8 mouse cellular contexts compared by ENCODE assay signal in genomic region chr3:82548753-82549152, GRCm38 (mm10). TPM values are rescaled to one million over a fixed set of nuclear protein-coding genes. Genes with fewer than 3 reads are reported as not detected.
DNase-seq lines count a peak whose midpoint lies in the region; ATAC-seq and TF ChIP-seq lines count a peak whose summit lies in the region.

No protein-coding gene starts in this region.

- peak overlapping the region; percentile 35 for H3K9ac ChIP-seq in lung, embryonic 14.5 days
- peak overlapping the region; percentile 33; the same call in 1 of the 2 replicates for H3K9ac ChIP-seq in embryonic facial prominence, embryonic 15.5 days
- 0 out of 2 replicates have a peak overlapping the region, but pooled peaks have one; percentile 40 for H3K9ac ChIP-seq in limb, embryonic 12.5 days (replicated peaks)

- TF ChIP-seq POLR2A in lung, adult 2 months (IDR thresholded peaks at IDR 0.05; ENCODE audit: borderline replicate concordance, extremely low read depth, low read depth, low read length): no peak
- no peak for TF ChIP-seq POLR2A in small intestine, adult 2 months (IDR thresholded peaks at IDR 0.05; ENCODE audit: low read depth, low read length)

- H3K9me3 ChIP-seq in lung, embryonic 14.5 days (ENCODE audit: low read depth, low read length): no peaks in the 10 kb centered on the region
- H3K9me3 ChIP-seq in embryonic facial prominence, embryonic 15.5 days (replicated peaks): no peaks in the 10 kb centered on the region
- no peaks in the 10 kb centered on the region for H3K9me3 ChIP-seq in limb, embryonic 12.5 days

- H3K4me3 ChIP-seq in lung, embryonic 14.5 days (ENCODE audit: low read depth, low read length): peak overlapping the region; percentile 39
- no peak overlapping the region for H3K4me3 ChIP-seq in lung, adult 2 months (replicated peaks; ENCODE audit: extremely low read depth, low read depth, low read length)
- peak overlapping the region; percentile 46 for H3K4me3 ChIP-seq in embryonic facial prominence, embryonic 15.5 days (replicated peaks)
- peak overlapping the region; percentile 42 for H3K4me3 ChIP-seq in limb, embryonic 12.5 days (replicated peaks)
- peak overlapping the region; percentile 47 for H3K4me3 ChIP-seq in small intestine, adult 2 months (ENCODE audit: low read depth, low read length)

- H3K27me3 ChIP-seq in lung, embryonic 14.5 days (ENCODE audit: insufficient read depth, low read length): no peaks in the 10 kb centered on the region
- H3K27me3 ChIP-seq in embryonic facial prominence, embryonic 15.5 days: peaks cover 21% of the 10 kb centered on the region
- peaks cover 21% of the 10 kb centered on the region for H3K27me3 ChIP-seq in limb, embryonic 12.5 days
- H3K27me3 ChIP-seq in small intestine, adult 2 months (ENCODE audit: control insufficient read depth, insufficient read depth, low read length): no peaks in the 10 kb centered on the region

- TF ChIP-seq CTCF in lung, embryonic 14.5 days (IDR thresholded peaks at IDR 0.05; ENCODE audit: low read depth): peak; percentile 51
- no peak for TF ChIP-seq CTCF in lung, adult 2 months (IDR thresholded peaks at IDR 0.05; ENCODE audit: insufficient read depth, low read length)
- no peak for TF ChIP-seq CTCF in small intestine, adult 2 months (IDR thresholded peaks at IDR 0.05; ENCODE audit: extremely low read depth, insufficient read length, insufficient replicate concordance, low read depth, low read length)

- no peaks in the 10 kb centered on the region for H3K36me3 ChIP-seq in lung, embryonic 14.5 days (ENCODE audit: insufficient read depth)
- no peaks in the 10 kb centered on the region for H3K36me3 ChIP-seq in embryonic facial prominence, embryonic 15.5 days
- H3K36me3 ChIP-seq in limb, embryonic 12.5 days: no peaks in the 10 kb centered on the region
- no peaks in the 10 kb centered on the region for H3K36me3 ChIP-seq in small intestine, adult 2 months (ENCODE audit: control insufficient read depth, insufficient read depth, low read length)

- H3K27ac ChIP-seq in lung, embryonic 14.5 days (ENCODE audit: low read depth): no peak overlapping the region
- H3K27ac ChIP-seq in embryonic facial prominence, embryonic 15.5 days (replicated peaks): no peak overlapping the region
- H3K27ac ChIP-seq in limb, embryonic 12.5 days: no peak overlapping the region
- H3K27ac ChIP-seq in small intestine, adult 2 months (ENCODE audit: insufficient read depth, low read depth, low read length): no peak overlapping the region

- peak overlapping the region; percentile 71 for H3K4me2 ChIP-seq in lung, embryonic 14.5 days
- H3K4me2 ChIP-seq in embryonic facial prominence, embryonic 15.5 days (replicated peaks): peak overlapping the region; percentile 92
- H3K4me2 ChIP-seq in limb, embryonic 12.5 days: peak overlapping the region; percentile 84

- WGBS in lung, embryonic 14.5 days: 2% methylated on average over 9 of the region's 9 CpGs
- whole genome bisulfite sequencing in lung, adult 2 months: 4% methylated on average over 9 of the region's 9 CpGs
- WGBS in embryonic facial prominence, embryonic 15.5 days: 2% methylated on average over 9 of the region's 9 CpGs
- 5% methylated on average over 9 of the region's 9 CpGs for WGBS in limb, embryonic 12.5 days
- WGBS in small intestine, adult 2 months: 2% methylated on average over 9 of the region's 9 CpGs

- DNase-seq in lung, embryonic 14.5 days: peak; percentile 66
- DNase-seq in lung, adult 2 months: no peak
- no peak for DNase-seq in spleen, postnatal 14 days (ENCODE audit: low spot score in 2 of 2)
- DNase-seq in layer of hippocampus, postnatal 25 days (ENCODE audit: extremely low spot score in 1 of 2, low spot score in 1 of 2): no peak

- H3K4me1 ChIP-seq in lung, embryonic 14.5 days (ENCODE audit: insufficient read depth): 0 out of 2 replicates have a peak, but pooled peaks cover 4% of the 10 kb centered on the region
- 0 out of 2 replicates have a peak, but pooled peaks cover 2% of the 10 kb centered on the region for H3K4me1 ChIP-seq in lung, adult 2 months (ENCODE audit: control insufficient read depth, insufficient read depth, low read length)
- H3K4me1 ChIP-seq in embryonic facial prominence, embryonic 15.5 days: no peaks in the 10 kb centered on the region
- H3K4me1 ChIP-seq in limb, embryonic 12.5 days (replicated peaks): no peaks in the 10 kb centered on the region
- H3K4me1 ChIP-seq in small intestine, adult 2 months (ENCODE audit: control insufficient read depth, insufficient read depth, insufficient read length, low read length): peaks cover 2% of the 10 kb centered on the region; the same call in 1 of the 2 replicates

- peak; percentile 72 for ATAC-seq in lung, embryonic 14.5 days (ENCODE audit: insufficient read depth)
- no peak for ATAC-seq in embryonic facial prominence, embryonic 15.5 days (ENCODE audit: insufficient number of reproducible peaks, low FRiP score, low TSS enrichment, low read depth)
- ATAC-seq in limb, embryonic 12.5 days (ENCODE audit: insufficient number of reproducible peaks, insufficient read depth, low FRiP score, low TSS enrichment, low read depth): no peak
- ATAC-seq in cerebellum, adult (ENCODE audit: insufficient number of reproducible peaks, low FRiP score, low TSS enrichment): no peak

RNA-seq across cellular contexts. Expression of gene Npy2r, which starts 0.9 kb away (rescaled TPM):
- polyA plus RNA-seq in lung, embryonic 14.5 days (2014; fragmentation: Nextera tagmentation; extraction: Ambion mirVana): 0.12 and 0.31 TPM in 2 replicates
- polyA plus RNA-seq in lung, adult 2 months (2012; rRNA removed): not detected in 2 replicates
- polyA plus RNA-seq in embryonic facial prominence, embryonic 15.5 days (2015; fragmentation: Nextera tagmentation; extraction: Ambion mirVana): 0.84 and 0.89 TPM in 2 replicates
- polyA plus RNA-seq in limb, embryonic 12.5 days (2016; fragmentation: Nextera tagmentation; extraction: Ambion mirVana): 0.18 and 0.36 TPM in 2 replicates
- 0.34 and 0.42 TPM in 2 replicates for polyA plus RNA-seq in small intestine, adult 2 months (2012; rRNA removed)
- 10 to 100 TPM; 38.7 to 40.6 TPM for total RNA-seq in layer of hippocampus, postnatal 25 days (2021)
